Comparison of ENCODE assay signal across 12 mouse cellular contexts in the genomic region with DNA sequence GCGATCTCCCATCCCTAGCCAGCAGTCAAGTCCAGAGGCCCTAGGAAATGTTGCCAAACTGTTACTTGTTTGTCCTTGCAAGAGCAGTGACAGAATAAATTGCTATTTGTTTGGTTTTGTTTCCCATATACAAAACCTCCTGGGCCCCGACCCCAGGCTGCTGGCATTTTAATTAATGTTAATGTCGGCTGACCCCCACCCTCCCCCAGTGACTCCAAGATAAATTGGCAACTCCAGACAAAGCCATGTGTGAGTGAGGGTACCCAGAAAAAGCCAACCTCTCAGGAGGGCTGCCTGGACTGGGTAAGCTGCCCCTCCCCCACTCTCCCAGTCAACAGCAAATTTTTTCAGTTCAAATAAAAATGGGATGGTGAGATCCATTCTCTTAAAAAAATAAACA. TPM values are rescaled to one million over a fixed set of nuclear protein-coding genes. Genes with fewer than 3 reads are reported as not detected.
"Had no signal": no experiment of that assay in that cellular context is flagged by ENCODE, and none has a peak within 500 bp of the region (broad histone marks: within the 10 kb centered on the region; RNA-seq: fewer than 3 reads in every experiment).

No protein-coding gene starts in this region.

- H3K27ac ChIP-seq: left cerebral cortex, adult 2 months; limb, embryonic 10.5 days; liver, embryonic 12.5 days; macrophage; stomach, embryonic 15.5 days had no signal

- H3K9ac ChIP-seq: liver, embryonic 12.5 days; stomach, embryonic 15.5 days had no signal

- H3K9me3 ChIP-seq: limb, embryonic 10.5 days; liver, embryonic 12.5 days; megakaryocyte, embryonic 14.5 days; stomach, embryonic 15.5 days had no signal

- ATAC-seq: liver, embryonic 12.5 days had no signal

- DNase-seq: kidney, adult 8-10 months; kidney, postnatal 25 days; lung, postnatal 10 days; midbrain, embryonic 14.5 days; right cerebral cortex, postnatal 14 days; thymus, postnatal 36 days had no signal

- H3K36me3 ChIP-seq: limb, embryonic 10.5 days; liver, embryonic 12.5 days; stomach, embryonic 15.5 days had no signal

- H3K4me2 ChIP-seq: liver, embryonic 12.5 days; stomach, embryonic 15.5 days had no signal

- H3K4me3 ChIP-seq: left cerebral cortex, adult 2 months; limb, embryonic 10.5 days; liver, embryonic 12.5 days; megakaryocyte, embryonic 14.5 days; stomach, embryonic 15.5 days had no signal

- H3K27me3 ChIP-seq: stomach, embryonic 15.5 days had no signal

RNA-seq across cellular contexts. Expression of a gene that starts 26.6 kb away (rescaled TPM):
- polyA plus RNA-seq: limb, embryonic 10.5 days; macrophage had no signal
